25 mouse cellular contexts compared by ENCODE assay signal in the genomic region with DNA sequence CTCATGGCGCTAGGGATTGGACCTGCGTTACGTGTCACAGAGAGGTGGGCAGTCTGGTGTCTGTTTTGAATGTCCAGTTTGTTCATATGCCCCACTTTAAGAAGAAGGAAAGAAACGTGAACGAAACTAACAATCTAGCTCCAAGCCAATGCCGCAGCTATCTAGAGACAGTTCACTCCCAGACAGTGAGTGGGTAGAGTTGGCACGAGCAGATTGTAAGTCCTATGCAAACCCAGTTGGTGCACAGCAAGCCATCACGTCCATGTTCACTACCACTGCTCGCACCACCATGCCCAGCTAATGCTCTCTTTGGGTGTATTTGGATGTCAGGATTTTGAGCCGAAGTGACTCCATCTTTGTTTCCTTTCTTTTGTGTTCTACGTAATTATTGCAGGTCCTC. TPM values are rescaled to one million over a fixed set of nuclear protein-coding genes. Genes with fewer than 3 reads are reported as not detected.
"Had no signal": no experiment of that assay in that cellular context is flagged by ENCODE, and none has a peak within 500 bp of the region (broad histone marks: within the 10 kb centered on the region; RNA-seq: fewer than 3 reads in every experiment).

No protein-coding gene starts in this region.

- H3K4me2 ChIP-seq: kidney, embryonic 15.5 days; limb, embryonic 12.5 days; limb, embryonic 15.5 days; liver, embryonic 11.5 days; liver, embryonic 15.5 days; midbrain, embryonic 12.5 days; neural tube, embryonic 15.5 days had no signal

- H3K9me3 ChIP-seq: kidney, embryonic 15.5 days; limb, embryonic 12.5 days; limb, embryonic 15.5 days; liver, embryonic 15.5 days; midbrain, embryonic 12.5 days; neural tube, embryonic 15.5 days had no signal

- H3K4me3 ChIP-seq: kidney, embryonic 15.5 days; limb, embryonic 12.5 days; limb, embryonic 15.5 days; liver, embryonic 15.5 days; midbrain, embryonic 12.5 days; myocyte; neural tube, embryonic 15.5 days had no signal

- H3K27me3 ChIP-seq: kidney, embryonic 15.5 days; limb, embryonic 12.5 days; limb, embryonic 15.5 days; liver, embryonic 15.5 days; midbrain, embryonic 12.5 days; neural tube, embryonic 15.5 days had no signal

- H3K27ac ChIP-seq: kidney, embryonic 15.5 days; limb, embryonic 12.5 days; limb, embryonic 15.5 days; liver, embryonic 15.5 days; midbrain, embryonic 12.5 days; neural tube, embryonic 15.5 days; stomach, postnatal 0 days had no signal

- ATAC-seq: midbrain, embryonic 16.5 days had no signal

- H3K9ac ChIP-seq: kidney, embryonic 15.5 days; limb, embryonic 12.5 days; limb, embryonic 15.5 days; liver, embryonic 15.5 days; midbrain, embryonic 12.5 days; neural tube, embryonic 15.5 days had no signal

- DNase-seq: kidney, adult 11 months; kidney, adult 8-10 months; kidney, postnatal 10 days; kidney, postnatal 36 days; left cerebral cortex, postnatal 4 days; lung, adult 2 months; right cerebral cortex, adult 18-20 months; right cerebral cortex, postnatal 14 days; right cerebral cortex, postnatal 4 days; thymus, adult 2 months; thymus, postnatal 14 days; thymus, postnatal 4 days had no signal

RNA-seq across cellular contexts. Expression of gene B230217C12Rik, which starts 16.4 kb away (rescaled TPM):
- total RNA-seq: monocyte, adult 5-6 weeks had no signal

RNA-seq across cellular contexts. Expression of gene 1700001P01Rik, which starts 48.5 kb away (rescaled TPM):
- total RNA-seq: megakaryocyte, adult 5-6 weeks; monocyte, adult 5-6 weeks had no signal
- polyA plus RNA-seq: limb, embryonic 12.5 days; liver, embryonic 11.5 days; liver, embryonic 15.5 days; neural tube, embryonic 11.5 days; stomach, postnatal 0 days had no signal
